Mouse (Mus musculus) heart, postnatal 4 days (tissue): Measurements from ENCODE around the gene Sorl1. TPM values are rescaled to one million over a fixed set of nuclear protein-coding genes. Genes with fewer than 3 reads are reported as not detected.

ENCODE experiments used
- DNase-seq: peaks from one replicate; pipeline ENCODE4 v3.0.0; 2021
- total RNA-seq, 2 experiments: library from RNA; stranded (reverse); gene quantifications; 2 replicates each; pipeline ENCODE4 v1.2.3; 2021

Gene Sorl1
- 1 to 10 TPM; 5.1 to 5.3 TPM for total RNA-seq

DNA sequence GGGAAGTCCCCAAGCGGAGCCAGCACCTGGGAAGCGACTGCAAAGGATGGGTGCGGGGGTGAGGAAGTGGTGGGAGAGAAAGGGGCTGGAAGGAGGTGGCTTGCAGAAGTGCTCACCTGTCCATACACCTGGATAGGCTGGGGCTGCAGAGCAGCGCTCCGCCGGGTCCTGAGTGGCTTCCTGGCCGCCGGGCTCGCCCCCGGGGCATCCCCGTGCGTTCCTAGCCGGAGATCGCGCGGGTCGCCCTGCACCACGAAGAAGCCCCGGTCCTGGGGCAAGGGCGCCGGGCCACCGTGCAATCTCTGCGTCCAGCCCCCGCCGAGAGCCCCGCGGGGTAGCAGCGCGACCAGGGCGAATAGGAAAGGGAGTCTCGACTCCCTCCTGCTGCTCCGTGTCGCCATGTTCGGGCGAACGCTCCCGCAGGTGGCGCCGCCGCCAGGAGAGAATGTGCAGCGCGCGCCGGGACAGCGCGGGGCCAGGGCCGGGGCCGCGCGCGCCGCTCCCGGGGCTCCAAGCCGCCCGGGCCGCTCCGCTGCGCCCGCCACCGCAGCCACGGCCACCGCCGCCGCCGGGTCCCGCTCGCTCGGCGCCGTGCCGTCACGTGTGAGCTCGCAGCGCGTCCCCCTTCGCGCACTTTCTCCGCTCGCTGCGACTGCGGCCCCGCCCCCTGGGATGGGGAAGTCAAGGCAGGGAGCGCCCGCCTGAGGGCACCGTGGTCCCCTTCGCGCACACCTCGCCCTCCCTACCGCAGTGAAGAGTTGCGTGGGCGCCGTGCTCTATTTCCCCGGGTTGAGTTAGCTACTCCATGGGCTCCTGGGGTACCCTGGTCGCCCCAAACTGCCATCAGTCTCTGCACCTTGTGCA is at the start of gene Sorl1:
Gene Sorl1, minus strand, starts transcription at position 585 of the 864 bp plus-strand sequence.
- peak; percentile 80 for DNase-seq

DNA sequence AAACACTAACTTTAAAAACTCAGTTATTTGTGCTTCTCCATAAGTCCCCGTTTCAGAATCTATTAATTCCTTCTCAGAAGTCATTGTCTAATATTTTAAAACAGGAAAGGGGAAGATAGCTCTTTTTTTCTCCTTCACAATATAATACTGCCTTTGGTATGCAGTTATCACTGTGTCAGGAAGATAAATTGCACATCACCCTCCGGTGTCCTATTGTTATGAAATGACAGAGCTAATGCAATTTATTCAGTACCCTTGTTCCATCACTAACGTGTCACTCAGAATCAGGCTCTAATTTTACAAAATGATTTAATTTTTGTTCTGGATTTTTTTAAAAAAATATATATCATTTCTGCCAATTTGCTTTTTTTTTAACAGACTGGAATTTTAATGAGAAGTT is 49.7 kb upstream of the Sorl1 start:
- DNase-seq, result no peak

DNA sequence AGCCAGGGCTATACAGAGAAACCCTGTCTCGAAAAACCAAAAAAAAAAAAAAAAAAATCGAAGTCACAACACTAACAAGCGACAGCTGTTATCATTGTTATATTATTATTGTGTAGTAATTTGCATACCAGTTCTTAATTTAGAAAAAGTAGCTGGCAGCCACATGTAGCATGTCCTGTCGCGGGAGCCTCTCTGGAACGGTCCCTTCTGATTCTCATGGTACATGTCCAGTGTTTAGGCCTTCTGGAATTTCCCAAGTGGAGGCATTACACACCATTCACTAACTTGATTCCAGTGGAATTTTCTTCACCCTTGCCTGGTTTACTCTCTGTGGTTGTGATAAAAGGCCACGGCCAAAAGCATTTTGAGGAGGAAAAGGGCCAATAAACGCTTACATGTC is 45.4 kb upstream of the Sorl1 start:
- DNase-seq, result no peak

DNA sequence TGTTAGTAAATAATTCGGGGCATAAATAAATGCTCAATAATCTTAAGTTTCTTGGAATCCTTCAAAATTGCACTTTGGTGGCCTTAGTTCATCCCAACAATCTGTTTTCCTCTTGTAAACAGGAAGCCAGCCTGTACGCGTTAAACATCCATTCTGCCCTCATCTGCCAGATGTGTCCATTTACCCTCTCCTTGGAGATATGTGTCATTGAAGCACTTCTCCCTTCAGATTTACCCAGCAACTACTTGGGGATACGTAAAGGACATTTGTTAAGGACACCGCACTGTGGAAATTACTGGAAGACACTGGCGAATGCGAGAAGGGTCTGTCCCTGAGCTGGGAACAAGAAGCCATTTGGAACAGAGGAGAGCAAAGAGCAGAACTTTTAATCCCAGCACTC is 44.9 kb upstream of the Sorl1 start:
- DNase-seq, result no peak

DNA sequence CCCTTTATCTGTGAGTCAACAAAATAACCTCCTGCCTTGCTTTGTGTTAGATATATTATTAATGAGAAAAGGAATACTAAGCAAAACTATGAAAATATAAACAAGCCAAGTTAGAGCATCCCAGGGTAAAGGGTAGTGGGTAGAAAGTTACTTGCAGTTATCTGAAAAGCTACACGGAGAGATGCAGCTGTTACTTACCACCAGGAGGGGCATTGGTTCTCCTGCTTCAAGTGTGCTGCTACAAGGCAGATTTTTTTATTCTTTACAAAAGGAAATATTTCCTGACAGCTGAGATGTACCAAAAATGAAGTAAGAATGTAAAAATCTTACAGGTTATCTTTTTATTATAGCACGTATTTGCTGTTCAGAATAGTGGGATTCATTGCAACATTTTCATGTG is 40.8 kb upstream of the Sorl1 start:
- no peak for DNase-seq

DNA sequence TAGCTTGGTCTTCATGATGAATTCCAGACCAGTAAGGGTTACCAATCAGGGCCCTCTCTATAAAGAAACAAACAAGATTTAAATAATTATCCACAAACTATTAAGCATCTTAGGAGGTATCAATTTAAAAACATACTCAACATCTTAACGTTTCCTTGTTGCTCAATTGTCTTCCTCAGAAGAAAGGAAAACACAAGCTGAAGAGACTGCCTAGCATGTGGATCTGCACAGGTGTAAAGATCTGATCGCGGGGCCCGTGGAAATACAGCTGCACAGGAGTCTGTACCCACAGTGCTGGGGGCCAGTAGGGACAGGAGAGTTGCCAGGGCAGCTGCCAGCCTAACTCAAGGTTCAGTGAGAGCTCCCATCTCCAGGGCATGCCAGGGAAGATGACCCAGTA is 38.9 kb upstream of the Sorl1 start:
- DNase-seq, result no peak

DNA sequence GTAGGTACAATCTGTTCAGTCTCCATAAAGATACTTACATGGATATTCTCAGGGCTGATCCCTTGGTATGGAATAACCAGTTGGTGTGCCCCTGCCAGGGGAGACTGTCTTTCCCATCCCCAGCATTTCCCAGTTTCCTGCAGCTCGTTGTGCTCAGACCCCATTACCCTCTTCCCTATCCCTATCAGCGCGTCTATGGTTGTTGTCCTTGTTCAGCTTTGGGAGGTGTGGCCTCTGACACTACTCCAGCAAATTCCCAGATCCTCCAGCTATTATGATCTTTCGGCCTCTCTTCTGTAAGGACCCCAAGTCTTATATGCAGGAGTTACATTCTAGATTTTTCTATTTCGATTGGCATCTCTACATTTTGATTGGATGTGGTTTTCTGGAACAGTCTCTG is 35.3 kb upstream of the Sorl1 start:
- no peak for DNase-seq

DNA sequence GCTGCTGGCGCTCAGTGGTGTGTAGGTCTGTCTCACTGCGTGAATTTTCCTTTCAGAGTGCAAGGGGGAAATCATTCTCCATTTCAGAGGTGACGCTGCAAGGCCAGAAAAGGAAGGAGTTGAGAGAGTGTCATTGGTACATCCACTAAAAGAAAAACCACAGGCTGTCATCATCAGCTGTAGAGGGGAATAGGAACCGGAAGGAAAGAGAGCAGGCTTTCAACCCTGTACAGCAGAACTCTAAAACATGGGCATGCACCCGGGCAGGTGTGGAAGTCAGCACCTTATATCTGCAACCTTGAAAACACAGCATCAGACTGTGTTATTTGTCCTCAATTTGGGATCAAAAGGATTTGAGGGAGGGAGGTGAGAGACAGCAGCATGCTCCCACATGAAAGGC is 34.6 kb upstream of the Sorl1 start:
- no peak for DNase-seq

DNA sequence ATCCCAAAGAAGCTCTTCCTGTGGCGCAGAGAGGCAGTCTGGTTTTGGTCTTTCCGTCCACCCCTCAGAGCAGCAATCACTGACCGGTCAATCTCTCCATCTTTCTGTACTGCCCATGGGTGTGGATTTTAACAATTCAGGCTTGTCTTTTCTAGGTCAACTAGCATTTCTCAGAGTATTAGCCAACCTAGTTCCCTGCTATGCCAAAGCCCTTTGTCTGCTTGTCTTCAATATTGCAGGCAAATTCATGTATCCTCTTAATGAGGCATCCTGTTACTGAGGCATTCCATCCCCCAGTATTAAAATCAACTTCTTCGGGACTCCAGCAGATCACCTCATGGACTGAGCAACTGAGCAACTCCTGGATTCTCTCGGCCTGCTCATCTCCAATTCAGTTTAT is 33.9 kb upstream of the Sorl1 start:
- DNase-seq, result no peak

DNA sequence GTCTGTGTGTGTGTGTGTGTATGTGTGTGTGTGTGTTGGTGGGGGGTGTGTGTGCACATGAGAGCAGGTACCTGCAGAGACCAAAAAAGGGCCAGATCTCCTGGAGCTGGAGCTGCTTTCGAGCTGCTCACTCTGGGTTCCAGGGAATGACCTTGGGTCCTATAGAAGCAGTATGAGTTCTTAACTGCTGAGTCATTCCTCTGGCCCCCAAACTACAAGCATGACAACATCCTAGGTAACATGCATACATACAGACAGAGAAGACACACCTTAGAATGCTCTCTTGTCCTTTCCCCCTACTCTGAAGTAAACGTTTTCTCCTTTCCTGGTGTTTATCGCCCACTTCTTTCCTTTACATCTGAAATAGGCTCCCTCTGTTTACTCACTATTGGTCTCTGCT is 32.5 kb upstream of the Sorl1 start:
- DNase-seq, result no peak

DNA sequence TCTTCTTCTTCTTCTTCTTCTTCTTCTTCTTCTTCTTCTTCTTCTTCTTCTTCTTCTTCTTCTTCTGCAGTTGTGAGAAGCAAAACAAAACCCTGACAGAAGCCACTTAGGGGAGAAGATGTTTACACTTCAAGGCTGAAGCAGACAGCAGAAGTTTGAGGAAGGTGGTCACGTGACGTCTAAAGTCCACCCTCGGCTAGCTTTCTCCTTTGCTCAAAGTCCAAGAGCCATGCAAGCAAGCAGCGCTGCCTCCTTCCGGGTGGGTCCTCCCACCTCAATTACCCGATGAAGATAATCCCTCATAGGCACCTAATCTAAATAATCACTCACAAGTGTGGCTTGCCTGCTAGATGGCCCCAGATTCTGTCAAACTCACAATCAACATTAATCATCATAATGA is 30.6 kb upstream of the Sorl1 start:
- DNase-seq, result no peak

DNA sequence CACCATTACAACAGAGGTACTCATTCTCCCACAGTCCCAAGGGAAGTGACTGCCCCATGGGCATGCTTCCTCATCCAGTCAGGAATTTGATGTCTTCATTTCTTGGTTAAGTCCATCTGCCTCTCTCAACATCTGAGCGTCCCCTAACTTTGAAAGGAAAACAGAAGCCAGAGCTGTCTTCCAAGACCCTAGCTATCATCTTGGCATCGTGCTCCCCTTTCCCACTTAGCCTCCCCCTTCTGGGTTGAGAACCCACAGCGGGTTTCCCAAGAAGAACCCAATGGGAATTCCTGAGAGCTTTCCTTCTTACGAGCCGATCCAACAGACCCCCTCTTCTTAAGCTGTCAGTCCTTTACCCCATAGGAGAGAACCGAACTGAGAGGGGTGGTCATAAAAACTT is 24.7 kb upstream of the Sorl1 start:
- no peak for DNase-seq

DNA sequence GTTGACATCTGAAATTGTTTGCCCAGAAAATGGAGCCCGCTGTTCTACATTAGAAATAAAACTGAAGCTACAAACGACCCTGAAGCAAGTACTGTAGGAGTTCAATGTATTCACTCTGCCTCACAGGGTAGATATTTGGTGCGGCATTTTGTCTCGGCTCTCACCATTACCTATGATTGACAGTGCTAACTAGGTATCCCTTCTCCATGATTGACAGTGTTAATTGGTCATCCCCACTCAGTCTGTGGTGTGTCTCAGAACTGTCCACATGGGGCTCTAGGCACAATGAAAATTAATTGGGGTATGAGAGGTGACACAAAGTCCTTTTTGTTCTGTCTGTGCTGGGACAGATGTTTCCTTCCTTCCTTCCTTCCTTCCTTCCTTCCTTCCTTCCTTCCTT is 23.9 kb upstream of the Sorl1 start:
- no peak for DNase-seq

DNA sequence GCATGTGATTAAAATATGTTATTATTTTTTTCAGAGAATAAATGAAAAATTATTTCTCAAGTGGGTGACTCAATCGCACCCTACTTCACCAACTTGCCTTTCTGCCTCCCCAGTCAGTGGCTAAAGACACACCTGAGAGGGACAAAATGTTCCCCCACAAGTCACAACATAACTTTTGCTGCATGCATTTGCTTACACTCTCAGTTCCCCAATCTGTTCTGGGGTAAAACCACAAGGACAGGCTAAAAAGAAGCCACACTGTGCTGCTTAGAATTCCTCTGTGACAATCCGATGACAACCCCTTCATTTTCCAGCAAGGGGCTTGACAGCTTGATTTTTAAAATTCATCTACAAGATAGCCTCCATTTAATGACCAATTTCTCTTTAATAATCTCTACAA is 22.4 kb upstream of the Sorl1 start:
- DNase-seq, result no peak

DNA sequence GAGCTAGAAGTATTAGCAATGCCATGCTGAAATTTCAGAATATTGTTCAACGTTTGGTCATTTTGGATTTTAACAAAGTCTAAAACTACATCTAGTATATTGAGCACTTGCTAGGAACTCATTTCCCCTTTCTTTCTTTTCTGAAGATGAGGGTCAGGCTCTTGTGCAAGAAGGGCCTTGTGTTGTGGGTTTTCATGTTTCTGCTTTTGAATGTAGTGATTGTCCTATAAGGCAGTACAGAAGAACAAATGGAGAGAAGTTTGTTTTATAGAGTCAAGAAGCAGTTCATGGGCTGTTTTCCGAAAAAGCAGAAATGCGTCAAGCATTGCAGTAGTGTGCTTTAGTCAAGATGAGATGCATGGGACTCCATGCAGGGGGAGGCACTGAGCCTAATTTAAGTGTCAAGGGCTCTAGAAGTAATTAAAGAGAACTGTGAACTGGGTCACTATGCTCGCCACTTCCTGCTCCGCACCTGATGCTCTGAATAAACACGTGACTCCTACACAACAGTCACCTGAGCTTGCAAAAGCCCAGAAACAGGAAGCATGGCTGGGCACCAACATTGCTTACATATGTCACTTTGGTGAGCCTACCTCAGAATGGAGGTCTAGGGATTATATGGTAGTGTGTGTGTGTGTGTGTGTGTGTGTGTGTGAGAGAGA is 17.6 kb upstream of the Sorl1 start:
- DNase-seq, result no peak

DNA sequence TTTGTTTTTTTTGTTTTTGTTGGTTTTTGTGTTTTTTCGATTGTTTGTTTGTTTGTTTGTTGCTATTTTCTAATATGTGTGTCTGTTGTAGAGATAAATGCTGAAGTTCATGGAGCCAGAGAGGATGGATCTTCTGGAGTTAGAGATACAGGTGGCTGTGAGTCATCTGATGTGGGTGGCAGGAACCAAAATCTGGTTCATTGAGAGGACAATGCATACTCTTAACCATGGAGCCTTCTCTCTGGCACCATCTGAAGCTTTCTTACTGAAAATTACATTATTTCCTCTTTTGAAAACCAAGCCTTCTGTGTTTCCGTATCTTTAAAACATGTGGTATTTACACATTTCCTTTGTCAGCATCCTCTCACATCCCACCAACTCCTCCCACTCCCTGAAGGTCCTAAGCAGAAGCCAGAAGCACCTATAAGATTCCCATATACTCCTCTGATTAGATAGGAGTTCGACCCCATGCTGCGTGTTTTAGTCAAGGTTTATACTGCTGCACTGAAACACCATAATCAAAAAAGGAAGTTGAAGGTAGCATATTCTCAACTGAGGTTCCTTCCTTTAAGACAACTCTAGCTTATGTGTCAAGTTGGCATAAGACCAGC is 14.3 kb upstream of the Sorl1 start:
- DNase-seq, result no peak

DNA sequence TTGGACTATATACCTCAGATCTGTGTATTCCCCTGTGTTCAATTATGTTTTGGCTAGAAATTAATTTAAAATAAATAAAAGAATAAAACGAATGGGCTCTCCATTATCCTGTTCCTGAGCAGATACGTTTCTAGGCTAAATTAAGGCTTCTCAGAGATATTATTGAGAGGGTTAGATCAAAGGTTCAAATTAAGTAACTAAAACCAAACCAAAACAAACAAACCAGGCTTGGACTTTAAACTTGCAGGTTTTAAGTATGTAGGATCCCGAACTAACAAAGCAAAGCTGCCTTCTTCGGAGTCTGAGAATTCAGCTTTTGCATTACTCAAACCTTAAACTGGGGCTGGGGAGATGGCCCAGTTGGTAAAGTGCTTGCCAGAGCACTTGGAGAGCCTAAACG is 13.5 kb upstream of the Sorl1 start:
- no peak for DNase-seq

DNA sequence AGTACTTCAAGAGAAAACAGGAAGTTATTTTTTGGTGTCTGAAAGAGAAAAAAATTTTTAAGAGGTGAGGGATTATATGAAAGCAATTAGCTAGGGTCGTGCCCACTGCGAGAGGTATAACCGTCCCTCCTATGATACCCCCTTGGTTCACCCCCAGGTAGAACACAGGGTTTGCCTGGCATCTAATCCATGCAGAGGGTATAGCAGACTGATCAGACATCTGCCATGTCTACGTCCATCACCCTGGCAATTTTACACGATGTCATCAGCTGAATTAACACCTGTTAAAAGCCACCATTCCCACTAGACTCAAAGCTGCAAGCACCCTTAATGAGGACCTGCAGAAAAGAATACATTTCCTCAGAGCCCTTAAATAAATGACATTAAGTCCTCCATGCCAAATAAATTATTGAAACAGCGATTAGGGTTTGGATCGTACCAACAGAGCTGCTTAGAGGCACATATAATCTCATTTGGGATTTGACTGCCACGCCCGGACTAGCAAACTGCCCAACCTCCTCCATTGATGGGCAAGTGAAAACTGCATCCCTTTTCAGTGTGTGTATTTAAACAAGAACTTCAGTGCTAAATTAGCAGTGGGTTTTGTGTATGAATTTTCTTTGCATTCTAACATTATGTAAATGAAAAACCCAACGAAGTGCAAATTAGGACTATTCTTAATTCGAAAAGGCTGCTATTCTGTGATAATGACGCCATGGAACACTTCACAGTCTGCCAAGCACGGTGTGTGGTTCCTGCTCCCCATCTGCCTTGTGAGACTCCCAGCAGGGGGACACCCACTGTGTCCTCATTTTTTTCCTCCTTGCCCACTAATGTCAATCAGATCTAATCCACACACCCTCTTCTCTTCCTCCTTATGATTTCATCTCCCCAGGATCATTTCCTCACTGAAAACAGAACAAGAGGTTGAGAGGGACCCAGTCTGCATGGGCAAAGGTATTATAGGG is 7.0 kb upstream of the Sorl1 start:
- DNase-seq, result no peak

DNA sequence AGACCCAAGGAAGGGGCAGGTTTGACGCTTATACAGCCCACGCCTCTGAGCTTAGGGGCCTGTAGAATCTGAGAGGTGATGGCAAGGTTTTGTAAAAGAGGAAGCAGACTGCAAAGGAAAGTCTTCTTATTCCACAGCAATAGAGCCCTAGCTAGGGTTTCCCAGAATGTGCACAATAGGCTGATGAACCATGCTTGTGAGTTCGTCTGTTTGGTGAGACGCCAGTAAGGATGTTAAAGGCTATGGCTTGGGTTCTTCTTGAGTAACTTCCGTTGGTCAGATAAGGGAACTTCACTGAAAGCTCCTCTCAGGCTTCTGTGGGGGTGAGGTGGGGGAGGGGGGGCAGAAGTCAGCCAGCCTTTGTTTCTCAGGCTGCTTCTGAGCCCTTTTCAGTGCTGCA is 3.9 kb upstream of the Sorl1 start:
- DNase-seq, result no peak

DNA sequence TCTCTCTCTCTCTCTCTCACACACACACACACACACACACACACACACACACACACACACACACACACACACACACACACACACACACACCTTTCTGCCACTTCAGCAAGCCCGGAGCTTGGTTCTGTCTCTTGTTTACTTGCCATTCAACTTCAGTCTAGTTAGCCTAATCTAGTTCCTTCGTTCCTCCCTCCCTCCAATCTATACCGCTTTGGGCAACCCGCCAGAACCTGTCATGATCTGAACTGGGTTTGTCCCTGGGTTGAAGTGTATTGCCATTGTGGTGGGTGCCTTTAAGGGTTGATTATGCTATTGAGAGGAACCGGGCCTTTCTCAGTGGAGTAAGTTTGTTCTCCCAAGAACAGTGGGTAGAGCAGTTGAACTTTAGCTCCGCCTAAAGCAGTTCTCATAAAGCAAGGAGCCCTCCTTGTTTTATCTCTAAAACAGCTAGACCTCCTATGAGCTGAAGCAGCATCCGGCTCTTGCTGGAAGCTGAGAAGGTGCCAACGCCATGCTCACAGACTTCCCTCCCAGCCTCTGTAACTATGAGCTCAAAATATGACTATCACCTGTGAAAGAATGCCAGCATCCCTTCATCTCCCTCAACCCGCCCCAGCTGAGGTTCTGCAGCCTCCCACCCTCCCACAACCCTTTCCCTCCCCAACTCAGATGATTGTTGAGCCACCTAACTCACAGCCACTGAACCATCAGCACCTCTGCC is 1.3 kb upstream of the Sorl1 start:
- no peak for DNase-seq

DNA sequence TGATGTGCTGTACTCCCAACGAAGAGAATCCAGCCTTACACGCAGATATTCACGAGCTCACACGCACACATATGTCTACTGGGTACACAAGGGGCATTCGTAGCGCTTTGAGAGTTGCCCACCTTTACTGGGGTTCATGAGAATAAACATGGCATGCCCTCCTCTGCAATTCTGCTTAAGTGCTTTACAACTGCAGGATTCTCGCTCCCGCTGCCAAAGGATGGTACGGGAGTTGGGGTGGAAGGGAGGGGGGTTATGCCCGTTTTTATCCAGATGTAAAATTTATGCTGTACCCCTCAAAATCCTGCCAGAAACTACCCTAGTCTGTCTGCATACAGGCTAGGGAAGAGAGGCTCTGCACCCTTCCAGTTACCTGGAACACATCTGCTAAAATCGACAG is 893 bp downstream of the Sorl1 start:
- DNase-seq, result no peak

DNA sequence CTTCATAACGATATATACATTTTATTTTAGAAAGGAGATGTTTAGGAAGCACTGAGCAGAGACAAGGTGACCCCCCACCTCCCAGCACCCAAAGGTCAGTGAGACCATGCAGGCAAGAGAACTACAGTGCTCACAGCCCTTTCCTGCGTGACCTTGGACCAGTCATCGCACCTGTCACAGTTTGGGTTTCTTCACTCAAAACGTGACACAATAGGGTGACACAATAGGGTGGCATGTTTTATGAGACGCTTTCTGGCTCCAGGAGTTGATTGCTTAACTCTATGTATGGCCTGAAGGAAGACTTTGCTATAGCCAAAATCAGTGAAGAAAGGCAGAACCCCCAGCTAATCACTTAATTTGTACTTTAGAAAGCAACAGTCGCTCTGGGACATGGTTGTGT is 1.7 kb downstream of the Sorl1 start:
- no peak for DNase-seq
